Mouse (Mus musculus): ENCODE data around the gene Rheb.

Gene Rheb

GRCm38 (mm10) chr5:24843103-24843475, 665 bp upstream of the Rheb start:
- under 1% methylated on average over 21 of the region's 21 CpGs for WGBS

- WGBS, result under 1% methylated on average over 49 of the region's 50 CpGs
Measured at GRCm38 (mm10) chr5:24841662-24842273, 656 bp downstream of the Rheb start.

GRCm38 (mm10) chr5:24840975-24841431, 1.4 kb downstream of the Rheb start:
- WGBS, result 5% methylated on average over 11 of the region's 11 CpGs

- WGBS, result 19% methylated on average over 5 of the region's 5 CpGs
Measured at GRCm38 (mm10) chr5:24834491-24834890, 7.9 kb downstream of the Rheb start.

GRCm38 (mm10) chr5:24831912-24832311, 10.5 kb downstream of the Rheb start:
- WGBS, result 86% methylated on average over 3 of the region's 3 CpGs

GRCm38 (mm10) chr5:24828446-24828845, 14.0 kb downstream of the Rheb start:
- 86% methylated on average over 3 of the region's 3 CpGs for WGBS

GRCm38 (mm10) chr5:24827173-24827572, 15.3 kb downstream of the Rheb start:
- WGBS, result 77% methylated on average over 2 of the region's 2 CpGs

- 83% methylated on average over 9 of the region's 9 CpGs for WGBS
Measured at GRCm38 (mm10) chr5:24826056-24826770, 16.2 kb downstream of the Rheb start.

- WGBS, result 86% methylated on average over 4 of the region's 4 CpGs
Measured at GRCm38 (mm10) chr5:24825365-24826055, 16.9 kb downstream of the Rheb start.

GRCm38 (mm10) chr5:24823864-24824405, 18.5 kb downstream of the Rheb start:
- 68% methylated on average over 6 of the region's 6 CpGs for WGBS

- 52% methylated on average over 3 of the region's 3 CpGs for WGBS
Measured at GRCm38 (mm10) chr5:24822781-24823180, 19.6 kb downstream of the Rheb start.

- 60% methylated on average over 3 of the region's 3 CpGs for WGBS
Measured at GRCm38 (mm10) chr5:24822231-24822630, 20.2 kb downstream of the Rheb start.

GRCm38 (mm10) chr5:24821403-24821841, 21.0 kb downstream of the Rheb start:
- WGBS, result 64% methylated on average over 3 of the region's 3 CpGs

- WGBS, result 54% methylated on average over 5 of the region's 5 CpGs
Measured at GRCm38 (mm10) chr5:24820627-24821026, 21.8 kb downstream of the Rheb start.

- WGBS, result 13% methylated on average over 4 of the region's 4 CpGs
Measured at GRCm38 (mm10) chr5:24817191-24817590, 25.2 kb downstream of the Rheb start.

- WGBS, result 63% methylated on average over 3 of the region's 3 CpGs
Measured at GRCm38 (mm10) chr5:24813946-24814345, 28.5 kb downstream of the Rheb start.

GRCm38 (mm10) chr5:24813005-24813404, 29.4 kb downstream of the Rheb start:
- 68% methylated on average over 4 of the region's 4 CpGs for WGBS

GRCm38 (mm10) chr5:24805222-24805621, 37.2 kb downstream of the Rheb start:
- WGBS, result 80% methylated on average over 6 of the region's 6 CpGs

GRCm38 (mm10) chr5:24804661-24805060, 37.8 kb downstream of the Rheb start:
- 61% methylated on average over 8 of the region's 8 CpGs for WGBS

GRCm38 (mm10) chr5:24801841-24802624, 40.4 kb downstream of the Rheb start:
- WGBS, result 81% methylated on average over 6 of the region's 6 CpGs

GRCm38 (mm10) chr5:24798639-24799038, 43.8 kb downstream of the Rheb start:
- WGBS, result 61% methylated on average over 10 of the region's 10 CpGs

GRCm38 (mm10) chr5:24797858-24798257, 44.6 kb downstream of the Rheb start:
- 53% methylated on average over 7 of the region's 7 CpGs for WGBS

Data from cerebral cortex, adult 2 months (tissue).